Mouse (Mus musculus): ENCODE measurements around the gene Ssbp3. TPM values are rescaled to one million over a fixed set of nuclear protein-coding genes. Genes with fewer than 3 reads are reported as not detected.

Gene Ssbp3
- total RNA-seq, 4 experiments from 2014 or later: 150 to 180 (median 160) TPM

GRCm38 (mm10) chr4:107048568-107049162, 138.2 kb downstream of the Ssbp3 start:
- DNase-seq (ENCODE audit: low spot score in 2 of 2): peak in 1 of 2 experiments; percentile 43

GRCm38 (mm10) chr4:107051889-107052288, 141.4 kb downstream of the Ssbp3 start:
- no peak for DNase-seq (ENCODE audit: low spot score in 2 of 2)

- no peak for DNase-seq (ENCODE audit: low spot score in 2 of 2)
Observed at GRCm38 (mm10) chr4:107052962-107053553, 142.6 kb downstream of the Ssbp3 start.

GRCm38 (mm10) chr4:107056088-107056487, 145.6 kb downstream of the Ssbp3 start:
- no peak for DNase-seq (ENCODE audit: low spot score in 2 of 2)

GRCm38 (mm10) chr4:107058346-107058745, 147.8 kb downstream of the Ssbp3 start:
- DNase-seq (ENCODE audit: low spot score in 2 of 2): no peak

- DNase-seq (ENCODE audit: low spot score in 2 of 2): no peak
Observed at GRCm38 (mm10) chr4:107058781-107059180, 148.3 kb downstream of the Ssbp3 start.

- no peak for DNase-seq (ENCODE audit: low spot score in 2 of 2)
Observed at GRCm38 (mm10) chr4:107061560-107061959, 151.1 kb downstream of the Ssbp3 start.

- no peak for DNase-seq (ENCODE audit: low spot score in 2 of 2)
Observed at GRCm38 (mm10) chr4:107063214-107063613, 152.7 kb downstream of the Ssbp3 start.

GRCm38 (mm10) chr4:107064394-107065098, 154.0 kb downstream of the Ssbp3 start:
- DNase-seq (ENCODE audit: low spot score in 2 of 2): no peak

- DNase-seq (ENCODE audit: low spot score in 2 of 2): peak; percentile 94 to 97
Observed at GRCm38 (mm10) chr4:107066252-107067124, 156.0 kb downstream of the Ssbp3 start, which contains the start of the genes Mrpl37 and Cyb5rl. Mrpl37 (minus strand) TSS chr4:107066868. Cyb5rl (plus strand) TSS chr4:107066988.

GRCm38 (mm10) chr4:107067151-107067840, 156.8 kb downstream of the Ssbp3 start:
- no peak for DNase-seq (ENCODE audit: low spot score in 2 of 2)

GRCm38 (mm10) chr4:107072343-107072742, 161.8 kb downstream of the Ssbp3 start:
- no peak for DNase-seq (ENCODE audit: low spot score in 2 of 2)

- peak; percentile 34 to 35 for DNase-seq (ENCODE audit: low spot score in 2 of 2)
Observed at GRCm38 (mm10) chr4:107075456-107075855, 165.0 kb downstream of the Ssbp3 start.

- no peak for DNase-seq (ENCODE audit: low spot score in 2 of 2)
Observed at GRCm38 (mm10) chr4:107078894-107079293, 168.4 kb downstream of the Ssbp3 start.

- no peak for DNase-seq (ENCODE audit: low spot score in 2 of 2)
Observed at GRCm38 (mm10) chr4:107079716-107080115, 169.2 kb downstream of the Ssbp3 start.

- DNase-seq (ENCODE audit: low spot score in 2 of 2): no peak
Observed at GRCm38 (mm10) chr4:107082185-107082584, 171.7 kb downstream of the Ssbp3 start.

GRCm38 (mm10) chr4:107083126-107083525, 172.6 kb downstream of the Ssbp3 start:
- no peak for DNase-seq (ENCODE audit: low spot score in 2 of 2)

GRCm38 (mm10) chr4:107084343-107084742, 173.8 kb downstream of the Ssbp3 start:
- no peak for DNase-seq (ENCODE audit: low spot score in 2 of 2)

GRCm38 (mm10) chr4:107084858-107085257, 174.4 kb downstream of the Ssbp3 start:
- DNase-seq (ENCODE audit: low spot score in 2 of 2): peak; percentile 75 to 85

GRCm38 (mm10) chr4:107091696-107092095, 181.2 kb downstream of the Ssbp3 start:
- no peak for DNase-seq (ENCODE audit: low spot score in 2 of 2)

All from layer of hippocampus, adult 8-10 months (tissue).